9 mouse cellular contexts compared by ENCODE assay signal in the genomic region with DNA sequence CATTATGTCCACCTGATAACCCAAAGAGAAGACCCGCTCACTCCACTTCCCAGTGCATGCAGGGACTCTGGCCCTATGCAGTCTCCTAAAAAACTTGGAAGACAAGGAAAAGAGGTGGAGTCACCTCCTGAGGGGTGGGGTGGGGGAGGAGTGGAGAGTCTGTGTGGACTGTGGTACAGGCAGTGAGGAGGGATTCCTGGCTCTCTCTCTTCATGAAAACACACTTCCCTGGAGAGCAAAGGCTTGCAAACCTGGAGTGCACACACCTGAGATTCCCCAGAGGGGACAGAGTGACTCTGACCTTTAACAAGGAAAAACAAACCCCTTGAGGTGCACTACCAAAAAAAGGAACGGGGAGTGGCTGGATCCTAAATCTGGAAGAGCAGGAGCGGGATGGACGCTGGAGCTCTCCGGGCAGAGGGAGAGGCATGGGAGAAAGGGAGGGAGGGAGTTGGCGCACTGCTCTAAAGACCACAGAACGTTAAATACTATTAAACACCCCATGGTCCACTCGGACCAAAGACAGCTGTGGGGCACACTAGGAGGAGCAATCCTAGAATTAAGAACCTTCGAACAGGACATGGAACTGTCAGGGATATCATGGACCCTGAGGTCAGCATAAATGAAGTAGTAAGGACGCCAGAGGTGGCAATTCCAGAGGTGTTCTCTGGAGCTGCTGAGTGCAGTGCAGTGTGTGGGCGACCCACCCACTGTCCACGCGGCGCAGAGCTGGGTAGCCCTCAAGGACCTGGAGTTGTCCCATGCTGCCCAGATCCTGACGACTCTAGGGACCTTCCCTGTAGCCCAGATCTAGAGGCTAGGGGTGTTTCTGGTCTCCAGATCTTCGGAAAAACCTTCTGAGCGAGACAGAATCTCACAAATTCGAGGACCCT. TPM values are rescaled to one million over a fixed set of nuclear protein-coding genes. Genes with fewer than 3 reads are reported as not detected.
DNase-seq lines count a peak whose midpoint lies in the region; ATAC-seq lines count a peak whose summit lies in the region.
"Had no signal": no experiment of that assay in that cellular context is flagged by ENCODE, and none has a peak within 500 bp of the region (broad histone marks: within the 10 kb centered on the region; RNA-seq: fewer than 3 reads in every experiment).

No protein-coding gene starts in this region.

- H3K4me2 ChIP-seq in heart, embryonic 12.5 days: peak overlapping the region; percentile 93
- H3K4me2 ChIP-seq in hindbrain, embryonic 12.5 days (replicated peaks): peak overlapping the region; percentile 92

- peaks cover 29% of the 10 kb centered on the region for H3K27me3 ChIP-seq in heart, embryonic 12.5 days (replicated peaks)
- H3K27me3 ChIP-seq in hindbrain, embryonic 12.5 days: peaks cover 16% of the 10 kb centered on the region; the same call in 1 of the 2 replicates

- H3K9ac ChIP-seq in heart, embryonic 12.5 days: peak overlapping the region; percentile 88
- peak overlapping the region; percentile 90 for H3K9ac ChIP-seq in hindbrain, embryonic 12.5 days

- no peaks in the 10 kb centered on the region for H3K36me3 ChIP-seq in heart, embryonic 12.5 days
- H3K36me3 ChIP-seq in hindbrain, embryonic 12.5 days: no peaks in the 10 kb centered on the region

- peaks cover 37% of the 10 kb centered on the region for H3K4me1 ChIP-seq in heart, embryonic 12.5 days (replicated peaks)
- H3K4me1 ChIP-seq in hindbrain, embryonic 12.5 days: peaks cover 38% of the 10 kb centered on the region

- WGBS in heart, embryonic 12.5 days: 8% methylated on average over 18 of the region's 18 CpGs
- 6% methylated on average over 18 of the region's 18 CpGs for WGBS in hindbrain, embryonic 12.5 days

- H3K27ac ChIP-seq in heart, embryonic 12.5 days (ENCODE audit: poor library complexity, severe bottlenecking): no peak overlapping the region
- no peak overlapping the region for H3K27ac ChIP-seq in hindbrain, embryonic 12.5 days

- DNase-seq in heart, adult 11 months: no peak
- peak; percentile 61 for DNase-seq in Muller cell, postnatal 12 days (ENCODE audit: inconsistent ontology term)
- peak; percentile 22 for DNase-seq in lung, postnatal 25 days (ENCODE audit: low spot score)
- DNase-seq in MN1 (ENCODE audit: low spot score): no peak
- DNase-seq in natural killer cell, adult 2 months (ENCODE audit: low spot score in 2 of 2): no peak
- DNase-seq in embryo, embryonic 11 days: no peak

- peak overlapping the region; percentile 68 for H3K4me3 ChIP-seq in heart, embryonic 12.5 days
- H3K4me3 ChIP-seq in hindbrain, embryonic 12.5 days: peak overlapping the region; percentile 71

- H3K9me3 ChIP-seq in heart, embryonic 12.5 days (replicated peaks): no peaks in the 10 kb centered on the region
- H3K9me3 ChIP-seq in hindbrain, embryonic 12.5 days (replicated peaks): no peaks in the 10 kb centered on the region
- H3K9me3 ChIP-seq: megakaryocyte, embryonic 14.5 days had no signal

- no peak for ATAC-seq in heart, embryonic 12.5 days (ENCODE audit: insufficient number of reproducible peaks, low FRiP score)
- no peak for ATAC-seq in hindbrain, embryonic 12.5 days (ENCODE audit: low FRiP score)

RNA-seq across cellular contexts. Expression of a gene that starts 1.2 kb away (rescaled TPM):
- polyA plus RNA-seq in heart, embryonic 12.5 days (2016; fragmentation: Nextera tagmentation; extraction: Ambion mirVana): 12.4 and 14.1 TPM in 2 replicates
- 17.2 and 17.5 TPM in 2 replicates for polyA plus RNA-seq in hindbrain, embryonic 12.5 days (2016; fragmentation: Nextera tagmentation; extraction: Ambion mirVana)

Comparison
In these comparisons a context has a peak if more than half of its experiments do, and no peak if none do; other contexts are left out.
1. DNase-seq: peak in Muller cell, postnatal 12 days (single experiment) and lung, postnatal 25 days (single experiment); none in heart, adult 11 months (single experiment), MN1 (single experiment), natural killer cell, adult 2 months (0 of 2) and embryo, embryonic 11 days (single experiment).